Mouse (Mus musculus) liver, embryonic 14.5 days (tissue): ENCODE data around the gene Sprr2a2. TPM values are rescaled to one million over a fixed set of nuclear protein-coding genes. Genes with fewer than 3 reads are reported as not detected.
"Not testable (repeated sequence)": the region's sequence is repeated elsewhere in the genome, so short reads cannot be mapped to it uniquely, and the experiment has no call there.

Experiments used
- ATAC-seq: fragments of 200-750 bp; cut with Nextera tagmentation; 2 replicates; pipeline ENCODE4 v1.8.0; 2017; ENCODE audit warnings: moderate number of reproducible peaks, mild to moderate bottlenecking, moderate library complexity; ENCODE audit not compliant: insufficient read depth
- DNase-seq, 3 experiments: peaks; one replicate each; pipeline ENCODE4 v3.0.0-alpha.2; 2012 to 2013; ENCODE audit warnings: low read depth in 3 of 3, low spot score in 3 of 3
- H3K27ac ChIP-seq: fragments of 300-500 bp; sonication (generic); 2 replicates; pipeline ENCODE4 v1.5.1; 2014; ENCODE audit warnings: moderate library complexity, mild to moderate bottlenecking, control low read depth, inconsistent platforms
- H3K27me3 ChIP-seq: fragments of 300-500 bp; sonication (generic); 2 replicates; pipeline ENCODE4 v1.6.1; 2014; ENCODE audit warnings: mild to moderate bottlenecking, low read length, moderate library complexity; ENCODE audit not compliant: control insufficient read depth, insufficient read depth
- H3K36me3 ChIP-seq: fragments of 300-500 bp; sonication (generic); replicated peaks from 2 replicates; pipeline ENCODE4 v1.6.1; 2014; ENCODE audit warnings: low read depth; ENCODE audit not compliant: control insufficient read depth, insufficient read depth
- H3K4me1 ChIP-seq, 2 experiments: fragments of 200-500 bp in 1 of 2; fragments of 300-500 bp in 1 of 2; sonication (generic) in 1 of 2; replicated peaks; 2 replicates each; pipeline ENCODE4 v1.6.1; 2012 to 2014; ENCODE audit warnings: antibody characterized with exemption in 1 of 2, inconsistent platforms in 1 of 2, low read length in 1 of 2; ENCODE audit not compliant: control insufficient read depth in 2 of 2, insufficient read depth in 2 of 2
- H3K4me2 ChIP-seq: fragments of 300-500 bp; sonication (generic); 2 replicates; pipeline ENCODE4 v1.6.1; 2014; ENCODE audit warnings: low read depth, mild to moderate bottlenecking, control low read depth, moderate library complexity
- H3K4me3 ChIP-seq, 2 experiments: fragments of 200-500 bp in 1 of 2; fragments of 300-500 bp in 1 of 2; sonication (generic) in 1 of 2; 2 replicates each; pipeline ENCODE4 v1.5.1; 2012 to 2014; ENCODE audit warnings: low read depth in 2 of 2, low read length in 2 of 2, mild to moderate bottlenecking in 2 of 2, control low read depth in 1 of 2, inconsistent platforms in 1 of 2, moderate library complexity in 1 of 2; ENCODE audit not compliant: insufficient read depth in 1 of 2
- H3K9ac ChIP-seq: fragments of 300-500 bp; sonication (generic); replicated peaks from 2 replicates; pipeline ENCODE4 v1.6.1; 2014; ENCODE audit warnings: mild to moderate bottlenecking, control low read depth, moderate library complexity
- H3K9me3 ChIP-seq: fragments of 300-500 bp; sonication (generic); 2 replicates; pipeline ENCODE4 v1.6.1; 2016; ENCODE audit warnings: low read length, mixed read lengths; ENCODE audit not compliant: control insufficient read depth
- WGBS: fragments of 180-500 bp; shearing (Covaris S2); extraction: QIAGEN DNeasy Blood & Tissue Kit; methylation state at CpG from one replicate; pipeline ENCODE4 v1.1.7; 2014; ENCODE audit not compliant: insufficient replicate concordance; 5-methylcytosine and 5-hydroxymethylcytosine counted together
- polyA plus RNA-seq, 2 experiments: library from polyadenylated mRNA; depleted of rRNA in 1 of 2; stranded (reverse) in 1 of 2; unstranded in 1 of 2; fragments of >200 nt; fragmentation: Nextera tagmentation in 1 of 2; extraction: Ambion mirVana in 1 of 2; gene quantifications; 2 replicates each; pipeline versions ENCODE4 v1.2.1 to v1.2.3; 2012 to 2014

Gene Sprr2a2
- polyA plus RNA-seq, 2 experiments: 0.18 to 0.19 TPM

DNA sequence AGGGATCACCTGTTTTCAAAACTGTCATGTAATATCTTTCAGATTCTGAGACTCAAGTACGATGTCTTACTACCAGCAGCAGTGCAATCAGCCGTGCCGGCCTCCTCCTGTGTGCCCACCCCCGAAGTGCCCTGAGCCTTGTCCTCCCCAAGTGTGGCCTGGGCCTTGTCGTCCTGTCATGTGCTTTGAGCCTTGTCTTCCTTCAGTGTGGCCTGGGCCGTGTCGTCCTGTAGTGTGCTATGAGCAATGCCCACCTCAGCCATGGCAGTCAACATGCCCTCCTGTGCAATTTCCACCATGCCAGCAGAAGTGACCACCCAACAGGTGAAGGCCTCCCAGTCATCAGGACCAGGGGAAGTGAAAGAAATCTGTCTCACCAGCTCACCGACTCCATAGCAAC, 3.3 kb downstream of the Sprr2a2 start:
- not testable (repeated sequence) for H3K4me1 ChIP-seq, H3K27me3 ChIP-seq, H3K9me3 ChIP-seq, ATAC-seq, H3K36me3 ChIP-seq, DNase-seq, H3K4me3 ChIP-seq, H3K27ac ChIP-seq, H3K4me2 ChIP-seq, H3K9ac ChIP-seq
- no CpG with 5 or more reads among the region's 8 CpGs for WGBS

DNA sequence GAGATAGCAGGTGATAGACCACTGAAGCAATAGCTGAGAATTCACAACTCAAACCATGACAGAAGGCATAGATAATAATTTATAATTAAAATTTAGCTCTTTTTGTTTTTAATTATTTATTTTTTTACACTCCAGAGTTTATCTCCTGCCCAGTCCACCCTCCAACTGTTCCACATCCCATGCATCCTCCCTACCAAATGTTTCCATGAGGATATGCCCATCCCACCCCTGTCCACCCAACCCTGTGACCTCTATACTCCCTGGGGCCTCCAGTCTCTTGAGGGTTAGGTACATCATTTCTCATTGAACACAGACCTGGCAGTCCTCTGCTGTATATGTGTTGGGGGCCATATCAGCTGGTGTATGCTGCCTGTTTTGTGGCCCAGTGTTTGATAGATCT, 8.0 kb downstream of the Sprr2a2 start:
- not testable (repeated sequence) for ATAC-seq, H3K9ac ChIP-seq, H3K9me3 ChIP-seq

DNA sequence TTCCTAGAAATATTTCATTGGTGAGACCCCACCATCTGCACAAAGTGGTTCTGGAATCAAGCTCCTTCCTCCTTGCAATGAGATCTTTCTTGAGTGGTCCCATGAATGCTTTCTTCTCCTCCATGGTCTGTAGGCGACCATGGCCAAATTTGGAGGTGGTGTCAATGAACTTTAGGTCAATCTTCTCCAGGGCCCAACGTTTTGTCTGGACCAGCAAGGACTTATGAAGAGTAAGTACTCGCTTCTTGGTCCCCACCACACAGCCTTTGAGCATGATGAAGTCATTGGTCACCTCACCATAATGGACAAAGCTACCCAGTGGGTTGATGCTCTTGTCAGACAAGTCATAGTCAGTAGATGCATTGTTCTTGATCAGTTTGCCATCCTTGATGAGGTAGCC, 11.7 kb downstream of the Sprr2a2 start:
- H3K4me3 ChIP-seq, DNase-seq, H3K9me3 ChIP-seq, H3K9ac ChIP-seq, H3K27ac ChIP-seq, H3K36me3 ChIP-seq, H3K4me1 ChIP-seq, ATAC-seq, H3K27me3 ChIP-seq, H3K4me2 ChIP-seq: not testable (repeated sequence)
- 35% methylated on average over 3 of the region's 3 CpGs for WGBS

More for the DNA sequence above, 8.0 kb downstream of the Sprr2a2 start:
- DNase-seq, H3K27ac ChIP-seq, H3K4me1 ChIP-seq, H3K27me3 ChIP-seq, H3K36me3 ChIP-seq, H3K4me3 ChIP-seq, H3K4me2 ChIP-seq: not testable (repeated sequence)

DNA sequence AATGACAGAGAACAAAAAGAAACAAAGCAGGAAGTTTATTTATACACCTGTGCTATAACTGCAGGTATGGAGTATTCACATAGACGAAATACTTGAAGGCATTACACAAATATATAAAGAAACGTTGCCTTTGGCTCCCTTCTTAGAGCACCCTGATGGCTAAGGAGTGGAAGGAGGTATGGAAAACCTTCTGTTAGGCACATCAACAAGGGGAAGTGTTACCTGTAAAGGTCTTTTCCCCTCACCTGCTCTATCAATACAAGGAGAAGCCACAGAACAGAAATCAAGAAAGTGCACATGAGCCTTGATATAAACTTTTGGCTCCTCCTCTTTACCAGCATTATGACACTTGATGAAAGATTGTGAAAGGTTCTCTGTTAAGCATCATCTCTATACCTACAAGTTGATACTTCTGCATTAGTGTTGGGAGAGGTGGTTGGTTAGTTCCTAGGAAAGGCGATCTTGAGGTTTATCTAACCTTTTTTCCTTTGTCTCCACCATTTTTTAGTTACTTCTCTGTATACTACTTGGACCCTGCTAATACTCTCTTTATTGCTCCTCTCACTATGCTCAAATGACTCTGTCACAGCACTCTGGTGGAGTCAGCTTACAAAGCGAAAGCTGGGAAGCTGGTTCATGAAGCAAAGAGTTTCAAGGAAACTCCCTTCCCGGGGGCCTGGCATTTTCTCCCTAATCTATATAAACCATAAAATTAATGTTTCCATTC, 20.9 kb downstream of the Sprr2a2 start:
- H3K9ac ChIP-seq, H3K27me3 ChIP-seq, H3K4me2 ChIP-seq, H3K4me1 ChIP-seq, H3K36me3 ChIP-seq, H3K27ac ChIP-seq, H3K4me3 ChIP-seq, DNase-seq, ATAC-seq, H3K9me3 ChIP-seq: not testable (repeated sequence)
- WGBS: no CpG with 5 or more reads among the region's 5 CpGs

GRCm38 (mm10) chr3:92238736-92239135, 23.0 kb downstream of the Sprr2a2 start:
- H3K27ac ChIP-seq, H3K4me3 ChIP-seq, H3K4me2 ChIP-seq, H3K9ac ChIP-seq, H3K36me3 ChIP-seq, H3K9me3 ChIP-seq, ATAC-seq, H3K4me1 ChIP-seq, H3K27me3 ChIP-seq, DNase-seq: not testable (repeated sequence)

DNA sequence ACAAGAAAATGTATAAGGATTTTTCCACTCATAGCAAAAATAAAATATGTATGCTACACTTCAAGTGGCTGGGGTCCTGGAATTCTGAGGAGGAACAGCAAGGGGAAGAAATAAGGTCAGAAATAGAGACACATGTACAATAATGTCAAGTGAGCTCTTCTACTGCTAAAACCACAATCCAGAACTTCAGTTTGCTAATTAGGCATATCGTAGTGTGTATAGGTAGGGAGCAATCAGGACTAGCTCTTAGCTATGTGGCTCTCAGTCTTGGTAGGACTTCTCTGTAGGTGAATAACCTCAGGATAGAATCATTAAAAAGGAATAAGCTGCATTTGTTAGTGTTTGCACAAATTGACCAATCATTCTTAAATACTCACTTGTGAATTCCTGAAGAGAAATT, 23.5 kb downstream of the Sprr2a2 start:
- WGBS: no CpG with 5 or more reads among the region's 1 CpGs
- not testable (repeated sequence) for ATAC-seq, H3K36me3 ChIP-seq, H3K9me3 ChIP-seq, H3K4me3 ChIP-seq, H3K27ac ChIP-seq, H3K4me1 ChIP-seq, DNase-seq, H3K27me3 ChIP-seq, H3K9ac ChIP-seq, H3K4me2 ChIP-seq

GRCm38 (mm10) chr3:92244833-92245232, 29.1 kb downstream of the Sprr2a2 start:
- not testable (repeated sequence) for DNase-seq, H3K36me3 ChIP-seq, H3K27ac ChIP-seq, H3K4me2 ChIP-seq, H3K4me1 ChIP-seq, H3K9me3 ChIP-seq, H3K4me3 ChIP-seq, ATAC-seq, H3K27me3 ChIP-seq, H3K9ac ChIP-seq

DNA sequence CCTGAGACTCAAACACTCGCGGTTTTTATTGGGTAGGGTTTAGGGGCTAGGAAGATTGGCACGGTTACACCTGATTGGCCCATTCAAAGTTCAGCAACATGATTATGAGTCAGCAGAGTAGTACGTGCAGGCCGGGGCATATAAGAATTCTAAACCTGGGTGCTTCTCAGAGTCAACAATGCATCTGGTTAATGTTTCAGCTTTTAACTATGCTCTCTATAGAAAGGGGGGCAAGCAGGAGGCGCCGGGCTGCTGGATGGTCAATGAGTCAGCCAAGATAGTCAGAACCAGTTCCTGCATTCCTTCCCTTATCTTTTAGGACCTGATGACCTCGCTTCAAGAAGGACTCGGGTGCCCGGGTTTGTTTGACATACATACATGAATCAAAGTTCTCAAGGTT, 30.5 kb downstream of the Sprr2a2 start:
- not testable (repeated sequence) for H3K36me3 ChIP-seq, H3K9me3 ChIP-seq, H3K27ac ChIP-seq, DNase-seq, H3K27me3 ChIP-seq, ATAC-seq, H3K4me2 ChIP-seq, H3K4me1 ChIP-seq, H3K9ac ChIP-seq, H3K4me3 ChIP-seq
- WGBS: no CpG with 5 or more reads among the region's 10 CpGs
